Mouse (Mus musculus) forebrain, postnatal 0 days (tissue): Measurements from ENCODE around the gene Msln. TPM values are rescaled to one million over a fixed set of nuclear protein-coding genes. Genes with fewer than 3 reads are reported as not detected.

Source experiments
- ATAC-seq: fragments of 200-750 bp; cut with Nextera tagmentation; 2 replicates; pipeline ENCODE4 v1.8.0; 2017; ENCODE audit warnings: mild to moderate bottlenecking, moderate library complexity
- DNase-seq: peaks from one replicate; pipeline ENCODE4 v3.0.0-alpha.2; 2015
- H3K27ac ChIP-seq: fragments of 300-500 bp; sonication (generic); 2 replicates; pipeline ENCODE4 v1.5.1; 2014; ENCODE audit warnings: low read depth, mild to moderate bottlenecking, antibody characterized with exemption, low read length, moderate library complexity, mixed read lengths
- H3K27me3 ChIP-seq: fragments of 300-500 bp; sonication (generic); 2 replicates; pipeline ENCODE4 v1.6.1; 2014; ENCODE audit warnings: mild to moderate bottlenecking, low read length, mixed read lengths; ENCODE audit not compliant: insufficient read depth
- H3K36me3 ChIP-seq: fragments of 300-500 bp; sonication (generic); 2 replicates; pipeline ENCODE4 v1.6.1; 2014; ENCODE audit warnings: mild to moderate bottlenecking, moderate library complexity; ENCODE audit not compliant: insufficient read depth
- H3K4me1 ChIP-seq: fragments of 300-500 bp; sonication (generic); 2 replicates; pipeline ENCODE4 v1.6.1; 2014; ENCODE audit warnings: antibody characterized with exemption; ENCODE audit not compliant: insufficient read depth
- H3K4me2 ChIP-seq: fragments of 300-500 bp; sonication (generic); 2 replicates; pipeline ENCODE4 v1.6.1; 2014; ENCODE audit warnings: low read depth, mild to moderate bottlenecking, moderate library complexity
- H3K4me3 ChIP-seq: fragments of 300-500 bp; sonication (generic); 2 replicates; pipeline ENCODE4 v1.5.1; 2014; ENCODE audit warnings: low read depth, low read length, mixed read lengths
- H3K9ac ChIP-seq: fragments of 300-500 bp; sonication (generic); 2 replicates; pipeline ENCODE4 v1.6.1; 2014; ENCODE audit warnings: mild to moderate bottlenecking
- H3K9me3 ChIP-seq: fragments of 300-500 bp; sonication (generic); 2 replicates; pipeline ENCODE4 v1.6.1; 2016; ENCODE audit warnings: low read length
- CTCF ChIP-seq: sonication (generic); IDR thresholded peaks from 2 replicates; pipeline ENCODE4 v1.5.1; 2016; ENCODE audit warnings: antibody characterized with exemption, control low read depth, low read depth
- WGBS: fragments of 180-500 bp; shearing (Covaris S2); extraction: QIAGEN DNeasy Blood & Tissue Kit; methylation state at CpG from one replicate; pipeline ENCODE4 v1.1.7; 2014; 5-methylcytosine and 5-hydroxymethylcytosine counted together
- polyA plus RNA-seq: library from polyadenylated mRNA; unstranded; fragments of >200 nt; fragmentation: Nextera tagmentation; extraction: Ambion mirVana; gene quantifications from 2 replicates; pipeline ENCODE4 v1.2.1, GENCODE M21; 2015
- total RNA-seq: library from RNA; depleted of rRNA; stranded (reverse); fragments of >200 nt; gene quantifications from 2 replicates; pipeline ENCODE4 v1.2.3, GENCODE M21; 2014

Msln gene
- total and polyA plus RNA-seq, 2 experiments from 2014 or later = 1.3 to 4.0 TPM

- DNase-seq = no peak
- peaks cover 11% of the 10 kb centered on the region for H3K4me1 ChIP-seq
- H3K9me3 ChIP-seq = no peaks in the 10 kb centered on the region
- H3K36me3 ChIP-seq = 0 out of 2 replicates have a peak, but pooled peaks cover 6% of the 10 kb centered on the region
- H3K27me3 ChIP-seq = peaks cover 6% of the 10 kb centered on the region; the same call in 1 of the 2 replicates
- peak overlapping the region; percentile 91 for H3K27ac ChIP-seq
- ATAC-seq = no peak
- WGBS = 6% methylated on average over 13 of the region's 13 CpGs
- no peak overlapping the region for H3K9ac ChIP-seq
- no peak overlapping the region for H3K4me3 ChIP-seq
- no peak for TF ChIP-seq CTCF
- H3K4me2 ChIP-seq = 0 out of 2 replicates have a peak overlapping the region, but pooled peaks have one; percentile 13
Observed at GRCm38 (mm10) chr17:25794197-25794596, 40.0 kb upstream of the Msln start.

DNA sequence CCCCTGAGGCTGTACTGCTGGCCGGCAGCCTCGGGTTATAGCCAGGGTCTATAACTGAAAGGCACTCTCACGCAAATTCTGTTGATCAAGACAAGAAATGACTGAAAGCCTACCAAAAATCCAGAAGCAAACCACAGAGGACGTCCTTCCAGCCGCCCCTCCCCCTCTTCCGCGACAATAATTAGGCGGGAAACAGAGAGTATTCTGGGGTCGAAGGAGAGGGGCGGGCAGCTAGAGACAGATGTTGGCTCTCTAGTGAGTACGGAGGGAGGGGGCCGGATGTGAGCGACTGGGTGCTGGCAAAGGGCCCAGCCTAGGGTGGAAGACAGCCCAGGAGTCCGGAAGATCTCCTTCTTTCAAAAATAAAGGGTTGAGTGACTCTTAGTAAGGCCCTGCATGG is 38.4 kb upstream of the Msln start, which contains the start of gene Fam173a:
Gene Fam173a (minus strand): TSS at position 287 of the 400 bp plus-strand sequence.
- Histone ChIP-seq H3K4me2 (peak within 1 kb of the TSS; percentile 96), H3K4me1 (peaks cover 11% of the 10 kb centered on the region), H3K9me3 (no peaks in the 10 kb centered on the region), H3K9ac (peak within 1 kb of the TSS; percentile 86), H3K4me3 (peak within 1 kb of the TSS; percentile 87), H3K27ac (peak within 1 kb of the TSS; percentile 91), H3K36me3 (peaks cover 10% of the 10 kb centered on the region), H3K27me3 (peaks cover 6% of the 10 kb centered on the region; the same call in 1 of the 2 replicates)
- peak; percentile 79 for DNase-seq
- TF ChIP-seq CTCF = no peak
- WGBS = under 1% methylated on average over 14 of the region's 14 CpGs
- peak; percentile 53 for ATAC-seq

DNA sequence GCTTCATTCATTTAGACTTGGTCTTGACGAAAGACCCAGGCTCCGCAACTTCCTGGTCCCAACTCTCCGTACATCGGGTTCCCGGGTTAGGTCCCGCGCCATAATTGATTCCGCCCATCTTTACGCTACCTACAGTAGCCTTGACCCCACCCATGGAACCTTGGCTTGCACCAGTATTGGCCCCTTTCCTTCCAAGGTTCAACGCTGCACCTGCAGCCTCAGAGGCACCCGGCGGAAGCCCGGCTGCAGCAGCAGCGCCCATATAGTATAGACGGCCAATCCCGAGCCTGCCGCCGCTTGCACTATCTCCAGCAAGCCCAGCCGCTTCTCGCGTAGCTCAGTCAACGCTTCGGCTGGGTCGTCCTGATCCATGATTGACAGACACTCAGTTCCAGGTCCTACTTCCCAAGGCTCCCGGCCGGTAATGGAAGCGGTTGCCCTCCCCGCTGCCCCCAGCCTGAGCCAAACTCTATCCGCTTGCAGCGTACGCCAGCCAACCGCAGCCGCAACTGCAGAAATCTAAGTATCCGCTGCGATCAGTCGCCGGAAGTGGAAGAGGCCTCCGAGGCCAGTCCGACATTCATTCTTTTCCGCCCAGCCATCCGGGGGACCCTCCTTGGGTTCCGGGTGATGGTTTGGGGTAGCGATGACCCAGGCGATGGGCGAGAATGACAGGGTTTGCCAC is 37.8 kb upstream of the Msln start:
- peaks cover 14% of the 10 kb centered on the region for H3K36me3 ChIP-seq
- H3K27me3 ChIP-seq = peaks cover 6% of the 10 kb centered on the region; the same call in 1 of the 2 replicates
- peak overlapping the region; percentile 87 for H3K4me3 ChIP-seq
- peaks cover 11% of the 10 kb centered on the region for H3K4me1 ChIP-seq
- TF ChIP-seq CTCF = no peak
- peak overlapping the region; percentile 96 for H3K4me2 ChIP-seq
- peak; percentile 91 for DNase-seq
- H3K27ac ChIP-seq = peak overlapping the region; percentile 91
- peak overlapping the region; percentile 86 for H3K9ac ChIP-seq
- peak; percentile 79 for ATAC-seq
- no peaks in the 10 kb centered on the region for H3K9me3 ChIP-seq
- WGBS = under 1% methylated on average over 45 of the region's 45 CpGs

DNA sequence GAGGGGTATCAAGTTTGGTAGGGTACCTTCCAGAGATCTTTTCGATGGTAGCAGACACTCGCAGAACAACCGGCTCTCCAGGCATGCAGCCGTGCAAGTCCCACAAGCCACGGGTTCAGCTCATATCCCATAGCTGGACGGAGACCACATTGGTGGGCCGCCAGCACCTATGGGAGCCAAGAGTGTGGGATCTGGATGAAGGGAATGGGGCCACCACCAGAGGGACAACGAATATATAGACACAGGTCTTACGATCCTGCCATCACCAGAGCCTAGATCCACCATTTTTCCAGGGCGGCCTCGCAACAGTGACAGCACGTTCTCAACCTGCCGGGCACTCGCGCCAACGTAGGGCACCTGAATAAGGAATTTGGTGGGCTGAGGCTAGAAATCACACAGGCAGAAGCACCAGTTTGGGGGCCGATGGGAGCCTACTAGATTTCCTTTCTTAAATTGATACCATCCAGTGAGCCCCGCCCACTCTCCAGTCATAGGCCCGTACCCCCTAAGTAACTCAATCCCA is 37.2 kb upstream of the Msln start:
- Histone ChIP-seq H3K9me3 (no peaks in the 10 kb centered on the region), H3K9ac (peak overlapping the region; percentile 86), H3K4me3 (peak overlapping the region; percentile 87), H3K4me1 (peaks cover 11% of the 10 kb centered on the region), H3K36me3 (peaks cover 14% of the 10 kb centered on the region), H3K4me2 (peak overlapping the region; percentile 96), H3K27ac (peak overlapping the region; percentile 91), H3K27me3 (peaks cover 3% of the 10 kb centered on the region; the same call in 1 of the 2 replicates)
- DNase-seq = no peak
- peak; percentile 23 for ATAC-seq
- TF ChIP-seq CTCF = peak; percentile 27
- WGBS = 22% methylated on average over 19 of the region's 19 CpGs

DNA sequence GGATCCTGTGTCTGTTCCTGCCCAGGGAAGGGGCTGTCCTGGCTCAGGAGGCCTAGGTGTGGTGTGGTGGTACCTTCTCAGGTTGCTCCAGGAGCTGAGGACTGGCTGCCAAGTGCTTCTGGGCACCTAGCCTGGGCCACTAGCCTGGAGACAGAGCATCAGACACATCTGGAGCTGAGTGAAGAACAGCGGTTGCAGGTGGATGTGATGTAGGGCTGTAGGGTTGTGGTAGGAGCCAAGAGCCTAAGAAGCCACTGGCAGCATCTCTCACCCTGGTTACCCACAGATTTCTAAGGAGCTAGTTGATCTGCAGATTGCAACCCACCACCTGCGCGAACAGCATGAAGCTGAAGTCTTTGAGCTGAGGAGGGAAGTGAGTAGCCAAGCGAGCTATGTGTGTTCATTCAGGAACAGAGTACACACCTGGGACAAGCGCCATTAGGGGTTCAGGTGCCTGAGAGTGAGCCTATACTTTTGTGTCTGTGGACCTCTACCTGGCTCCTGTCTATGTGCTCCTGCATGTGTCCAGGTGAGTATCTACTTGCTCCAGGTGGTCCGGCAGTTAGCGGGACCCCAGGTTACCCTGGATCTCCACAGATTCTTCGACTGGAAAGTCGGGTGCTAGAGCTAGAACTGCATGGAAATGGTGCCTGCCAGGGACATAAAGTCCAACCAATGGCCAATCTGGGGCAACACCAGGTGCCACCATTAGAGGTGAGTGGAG is 32.8 kb upstream of the Msln start:
- Histone ChIP-seq H3K9ac (no peak overlapping the region), H3K4me1 (peaks cover 6% of the 10 kb centered on the region), H3K4me3 (no peak overlapping the region), H3K27me3 (no peaks in the 10 kb centered on the region), H3K27ac (no peak overlapping the region), H3K36me3 (peaks cover 36% of the 10 kb centered on the region), H3K4me2 (no peak overlapping the region), H3K9me3 (no peaks in the 10 kb centered on the region)
- no peak for TF ChIP-seq CTCF
- DNase-seq (no peak), ATAC-seq (no peak)
- 93% methylated on average over 9 of the region's 9 CpGs for WGBS

DNA sequence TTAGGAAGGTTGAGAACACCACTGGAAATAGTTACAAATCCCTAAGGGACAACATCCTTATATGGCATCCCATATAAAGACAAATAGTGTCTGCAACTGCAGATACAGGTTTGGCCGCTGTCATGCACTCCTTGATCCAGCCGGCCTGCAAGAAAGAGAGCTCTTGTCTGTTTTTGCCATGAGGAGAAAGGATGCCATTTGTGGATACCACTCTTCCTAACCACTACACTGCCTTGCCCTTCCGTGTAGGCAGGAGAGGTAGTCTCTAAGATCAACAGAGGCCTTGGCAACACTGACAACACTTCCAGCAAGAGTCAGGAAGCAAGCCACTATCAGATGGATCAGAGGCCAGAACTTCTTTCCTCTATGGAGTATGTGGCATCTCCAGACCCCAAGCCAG is 32.1 kb upstream of the Msln start, which contains the start of gene Ccdc78:
Gene Ccdc78 (plus strand): TSS at position 301 of the 400 bp plus-strand sequence.
- no peak for TF ChIP-seq CTCF
- Histone ChIP-seq H3K4me1 (peaks cover 6% of the 10 kb centered on the region), H3K27ac (peak within 1 kb of the TSS; percentile 81), H3K4me2 (peak within 1 kb of the TSS; percentile 82), H3K27me3 (no peaks in the 10 kb centered on the region), H3K4me3 (peak within 1 kb of the TSS; percentile 70), H3K9ac (peak within 1 kb of the TSS; percentile 70), H3K9me3 (no peaks in the 10 kb centered on the region), H3K36me3 (peaks cover 43% of the 10 kb centered on the region)
- no peak for DNase-seq
- WGBS = 78% methylated on average over 3 of the region's 3 CpGs
- ATAC-seq = no peak
